Mouse (Mus musculus) left cerebral cortex, adult 11 months (tissue): ENCODE results near the gene Sgms1.

Experiments used
- DNase-seq: peaks from one replicate; pipeline ENCODE4 v3.0.0; 2022; ENCODE audit warnings: low spot score

The Sgms1 gene

GRCm38 (mm10) chr19:32210450-32211292, 178.8 kb downstream of the Sgms1 start:
- DNase-seq, result peak; percentile 24

DNA sequence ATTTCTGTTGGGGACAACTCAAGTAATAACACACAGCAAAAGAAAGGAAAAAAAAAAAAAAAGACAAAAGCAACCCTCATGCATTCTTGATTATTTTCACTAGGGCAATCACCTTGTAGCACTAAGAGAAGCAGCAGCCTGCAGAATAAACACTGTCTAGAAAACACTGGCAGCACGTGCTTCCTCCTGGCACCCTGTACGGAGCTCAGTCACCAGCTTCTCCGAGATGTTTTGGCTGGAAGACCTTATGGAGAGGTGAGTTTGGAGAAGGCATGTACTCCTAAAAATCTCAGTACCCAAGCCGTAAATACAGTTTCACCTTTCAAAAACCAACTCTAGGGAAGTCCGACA, 179.4 kb downstream of the Sgms1 start:
- no peak for DNase-seq

GRCm38 (mm10) chr19:32202131-32203114, 187.1 kb downstream of the Sgms1 start:
- no peak for DNase-seq

DNA sequence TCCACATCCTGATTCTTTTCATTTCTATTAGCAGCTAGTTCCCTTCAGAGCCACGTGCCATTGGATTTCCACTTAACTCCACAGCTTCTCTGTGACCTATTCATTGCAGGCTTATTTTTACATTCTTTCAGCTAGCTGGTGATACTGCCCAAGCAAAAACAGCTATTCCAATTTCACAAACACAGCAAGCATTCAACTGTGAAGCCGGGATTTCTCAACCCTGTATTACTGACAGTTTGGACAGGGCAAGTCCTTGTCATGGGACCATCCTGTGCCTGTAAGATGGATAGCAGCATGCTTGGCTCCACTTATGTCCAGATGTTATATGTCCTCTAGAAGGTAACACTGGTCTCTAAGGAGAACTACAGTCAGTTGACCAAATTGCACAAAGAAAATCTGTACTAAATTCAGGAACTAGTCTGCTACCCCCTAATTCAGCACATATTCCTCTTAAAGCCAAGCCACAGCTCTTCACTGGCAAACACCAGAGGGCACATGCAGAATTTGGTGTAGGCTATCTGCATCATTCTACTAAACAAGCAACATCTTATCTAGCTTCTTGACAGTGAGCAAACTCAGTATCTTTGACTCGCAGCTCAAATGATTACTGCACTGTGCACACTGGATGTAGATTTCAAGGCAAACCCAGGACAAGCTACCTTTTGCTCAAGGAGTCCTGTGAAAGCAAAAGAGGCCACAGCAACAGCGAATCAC, 189.5 kb downstream of the Sgms1 start:
- DNase-seq, result no peak

DNA sequence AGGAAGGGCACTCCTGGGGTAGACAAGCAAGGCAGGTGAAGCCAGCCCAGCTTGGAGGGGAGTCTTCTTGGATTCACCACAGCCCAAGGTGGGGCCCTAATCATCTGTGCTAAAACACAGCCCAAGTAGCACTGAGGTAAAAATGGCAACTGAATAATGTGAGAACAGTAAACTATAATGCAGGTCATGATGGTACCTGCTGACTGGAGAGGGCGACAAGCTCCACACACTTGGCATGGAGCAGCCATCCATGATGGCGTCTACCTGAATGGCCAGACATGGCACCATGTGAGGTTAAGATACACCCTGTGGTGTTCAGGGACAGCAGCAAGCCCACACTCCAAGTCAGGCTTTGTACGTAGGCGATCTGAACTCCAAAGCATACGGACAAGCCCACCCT, 190.4 kb downstream of the Sgms1 start:
- no peak for DNase-seq

- DNase-seq, result no peak
Measured at GRCm38 (mm10) chr19:32198494-32199106, 190.9 kb downstream of the Sgms1 start.

DNA sequence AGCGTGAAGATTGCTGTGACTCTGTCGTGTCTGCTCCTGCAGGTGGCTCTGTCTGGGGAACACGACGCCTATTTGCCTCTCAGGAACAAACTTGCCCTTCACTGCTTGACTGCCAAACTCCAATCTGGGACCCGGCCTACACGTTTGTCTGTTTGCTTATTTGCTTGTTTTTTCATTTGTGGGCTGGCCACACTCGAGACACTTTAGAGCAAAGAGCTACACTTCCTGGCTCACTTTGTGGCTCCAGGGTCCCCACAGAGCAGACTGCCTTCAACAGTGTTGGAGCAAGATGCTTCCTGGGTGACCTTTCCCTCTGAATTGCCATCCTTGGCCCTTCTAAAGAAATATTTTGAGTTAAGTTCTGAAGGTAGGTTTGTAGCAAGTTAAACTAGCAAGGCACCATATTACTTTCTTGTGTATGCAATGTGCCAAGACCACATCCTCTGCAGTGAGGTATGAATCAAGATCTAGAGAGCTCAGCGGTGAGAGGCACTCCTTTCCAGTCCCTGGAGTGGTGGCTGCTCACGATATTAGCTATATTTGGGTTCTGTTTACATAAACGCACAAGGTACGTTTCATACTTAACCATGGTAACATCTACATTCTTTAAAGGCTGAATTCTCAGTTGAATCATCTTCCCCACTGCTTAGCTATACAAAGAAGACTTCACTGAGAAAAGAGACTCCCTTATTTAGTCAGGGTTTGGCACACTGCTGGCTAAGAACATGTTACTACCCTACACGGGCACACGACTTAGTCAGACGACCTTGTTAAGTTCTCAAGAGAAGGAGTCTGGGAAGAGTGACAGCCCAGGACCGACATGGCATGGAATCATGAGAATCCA, 192.3 kb downstream of the Sgms1 start:
- no peak for DNase-seq

DNA sequence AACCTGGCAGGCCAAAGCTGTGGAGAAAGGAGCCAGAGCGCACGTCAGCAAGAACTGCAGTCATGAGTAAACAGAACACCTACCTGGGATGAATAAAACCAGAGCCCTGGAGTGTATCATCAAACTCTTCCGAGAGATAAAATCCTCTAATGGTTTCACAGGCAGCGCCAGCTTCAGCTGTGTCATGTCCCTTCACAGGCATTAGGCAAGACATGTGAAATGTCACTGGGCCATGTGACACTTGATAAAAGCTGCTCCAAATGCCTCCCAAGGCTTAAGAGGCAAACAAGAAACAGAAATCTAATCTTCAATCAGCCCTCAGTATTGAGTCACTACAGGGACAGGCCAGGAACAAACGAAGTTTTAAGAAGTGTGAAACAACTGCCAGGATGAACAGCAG, 193.3 kb downstream of the Sgms1 start:
- no peak for DNase-seq

GRCm38 (mm10) chr19:32194863-32195262, 194.7 kb downstream of the Sgms1 start:
- no peak for DNase-seq

GRCm38 (mm10) chr19:32194074-32194473, 195.4 kb downstream of the Sgms1 start:
- no peak for DNase-seq

DNA sequence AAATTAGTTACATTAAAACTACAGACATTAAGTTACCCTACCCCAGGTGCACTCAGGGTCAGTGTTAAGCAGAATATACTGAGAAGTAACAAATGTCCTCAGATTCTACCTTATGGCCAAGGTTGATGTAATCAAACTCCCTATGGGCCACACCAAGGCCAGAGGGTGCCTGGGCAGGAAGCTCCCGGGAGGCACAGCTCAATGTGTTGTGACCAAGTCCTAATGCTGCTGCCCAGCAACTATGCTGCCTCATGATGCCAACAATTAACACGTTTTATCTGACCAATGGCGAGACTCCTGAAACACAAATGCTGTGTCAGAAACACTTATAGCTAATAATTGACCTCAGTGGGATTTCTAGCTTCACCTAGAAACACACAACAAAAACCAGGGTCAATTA, 197.9 kb downstream of the Sgms1 start:
- no peak for DNase-seq

DNA sequence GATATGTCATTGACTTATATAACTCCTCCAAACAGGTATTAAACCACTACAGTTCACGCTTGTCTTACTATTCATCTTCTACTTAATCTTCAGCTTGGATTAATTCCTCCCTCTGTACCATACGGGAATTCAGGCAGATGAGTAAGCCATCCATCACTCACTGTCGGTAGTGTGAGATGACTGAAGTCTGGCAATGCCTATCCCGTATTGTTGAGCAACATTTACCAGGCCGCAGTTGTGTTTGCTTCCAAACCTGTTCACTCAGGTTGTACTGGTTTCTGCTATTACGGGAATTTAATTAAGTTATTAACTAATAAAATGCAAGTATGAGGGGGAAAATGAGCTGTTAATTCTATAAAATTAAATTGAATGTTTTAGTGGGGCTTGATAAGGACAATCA, 199.6 kb downstream of the Sgms1 start:
- no peak for DNase-seq

DNA sequence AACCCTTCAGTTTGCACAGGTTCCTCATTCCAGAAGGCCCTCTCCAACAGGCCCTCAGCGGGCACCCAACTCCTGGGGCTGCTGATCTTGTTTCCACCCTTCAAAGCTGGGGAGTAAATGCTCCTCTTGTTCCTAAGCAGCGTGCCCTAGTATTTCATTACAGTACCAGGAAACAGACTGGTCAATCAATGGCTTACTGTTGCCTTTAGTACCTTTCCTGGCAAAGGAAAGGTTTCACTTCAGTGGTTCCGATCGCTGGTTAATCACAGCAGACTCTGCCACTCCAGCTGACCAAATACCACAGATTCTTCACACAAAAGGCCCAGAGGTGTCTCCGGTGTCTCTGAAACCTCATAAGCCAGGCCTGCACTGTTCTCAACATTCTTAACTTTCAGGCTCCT, 200.5 kb downstream of the Sgms1 start:
- DNase-seq, result no peak

GRCm38 (mm10) chr19:32186594-32187092, 202.9 kb downstream of the Sgms1 start:
- DNase-seq, result no peak

GRCm38 (mm10) chr19:32183005-32183404, 206.5 kb downstream of the Sgms1 start:
- no peak for DNase-seq

GRCm38 (mm10) chr19:32182471-32182870, 207.0 kb downstream of the Sgms1 start:
- no peak for DNase-seq

DNA sequence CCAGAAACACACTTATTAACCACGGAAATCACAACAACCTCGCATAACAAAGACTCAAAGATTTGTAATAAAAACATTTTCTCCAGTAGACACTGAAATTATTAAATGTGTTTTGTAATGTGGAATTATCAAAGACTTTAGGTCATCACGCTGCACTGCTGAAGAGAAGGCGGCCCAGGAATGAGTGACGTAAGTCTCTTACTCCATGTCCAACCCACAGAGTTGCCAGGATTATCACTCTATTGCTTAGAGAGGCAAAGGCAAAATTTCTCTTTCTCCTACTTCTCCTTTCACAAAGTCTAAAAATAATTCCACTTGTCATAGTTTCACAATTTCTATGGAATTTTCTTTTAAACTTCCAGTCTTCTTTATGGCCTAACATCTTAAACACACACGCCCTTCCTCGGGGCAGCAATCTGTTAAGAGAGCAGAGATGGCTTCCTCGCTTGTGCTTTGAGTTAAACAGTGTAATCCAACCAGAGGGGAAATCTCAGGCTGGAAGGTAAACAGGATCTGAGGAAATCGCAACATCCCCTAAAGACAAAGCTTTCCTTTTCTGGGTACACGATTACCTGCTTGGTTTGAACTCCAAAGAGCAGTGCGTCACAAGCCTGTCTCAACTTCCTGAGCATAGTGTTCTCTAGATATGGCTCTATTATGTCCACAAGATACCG, 207.7 kb downstream of the Sgms1 start:
- no peak for DNase-seq

GRCm38 (mm10) chr19:32180756-32181674, 208.5 kb downstream of the Sgms1 start:
- DNase-seq, result peak; percentile 28

DNA sequence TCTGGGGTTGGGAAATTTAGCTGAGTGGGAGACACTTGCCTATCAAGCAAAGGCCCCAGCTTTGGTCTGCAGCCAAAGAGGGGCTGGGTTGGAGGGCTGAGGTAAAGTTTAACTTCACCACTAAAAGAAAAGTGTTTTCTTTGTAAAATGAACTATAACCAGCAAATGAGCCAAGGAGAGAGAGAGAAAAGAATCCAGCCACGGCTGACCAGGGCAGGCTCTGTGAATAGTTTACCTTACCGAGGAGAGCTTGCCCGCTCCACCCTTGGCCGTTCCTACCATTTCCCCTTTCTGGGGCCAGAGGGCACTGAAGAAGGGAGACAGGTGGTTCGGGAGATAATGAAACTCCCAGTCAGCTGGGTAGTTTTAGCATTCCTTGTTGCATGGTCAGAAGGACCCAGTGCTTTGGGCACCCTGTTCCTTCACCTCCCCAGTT, 209.5 kb downstream of the Sgms1 start:
- no peak for DNase-seq
